In genomic region chr8:11094516-11094915, GRCm38 (mm10) we compare ENCODE assay signal across 16 mouse cellular contexts.
"Had no signal": no experiment of that assay in that cellular context is flagged by ENCODE, and none has a peak within 500 bp of the region (broad histone marks: within the 10 kb centered on the region; RNA-seq: fewer than 3 reads in every experiment).

No protein-coding gene starts in this region.

- H3K36me3 ChIP-seq: liver, embryonic 13.5 days; midbrain, embryonic 15.5 days; neural tube, embryonic 12.5 days; neural tube, embryonic 15.5 days had no signal

- H3K9me3 ChIP-seq: liver, embryonic 13.5 days; midbrain, embryonic 15.5 days; neural tube, embryonic 12.5 days; neural tube, embryonic 15.5 days had no signal

- H3K4me2 ChIP-seq: liver, embryonic 13.5 days; midbrain, embryonic 11.5 days; midbrain, embryonic 15.5 days; neural tube, embryonic 12.5 days; neural tube, embryonic 15.5 days had no signal

- H3K4me3 ChIP-seq: left cerebral cortex, adult 2 months; liver, embryonic 13.5 days; midbrain, embryonic 15.5 days; neural tube, embryonic 12.5 days; neural tube, embryonic 15.5 days had no signal

- H3K27me3 ChIP-seq: midbrain, embryonic 15.5 days; neural tube, embryonic 12.5 days; neural tube, embryonic 15.5 days had no signal

- H3K9ac ChIP-seq: liver, embryonic 13.5 days; midbrain, embryonic 15.5 days; neural tube, embryonic 12.5 days; neural tube, embryonic 15.5 days had no signal

- H3K27ac ChIP-seq: left cerebral cortex, adult 2 months; liver, embryonic 13.5 days; macrophage; midbrain, embryonic 15.5 days; neural tube, embryonic 12.5 days; neural tube, embryonic 15.5 days; stomach, postnatal 0 days had no signal

- DNase-seq: kidney, adult 2 months; kidney, postnatal 10 days; kidney, postnatal 36 days; layer of hippocampus, postnatal 36 days; liver, embryonic 13.5 days; lung, adult 2 months; thymus, adult 18-20 months; thymus, postnatal 36 days had no signal

- ATAC-seq: intestine, postnatal 0 days; midbrain, embryonic 15.5 days had no signal
